Mouse (Mus musculus): ENCODE results near the gene Iqch. TPM values are rescaled to one million over a fixed set of nuclear protein-coding genes. Genes with fewer than 3 reads are reported as not detected.
A peak's percentile ranks its signal among the peaks of the same experiment; 100 is the strongest.

The Iqch gene
- polyA plus RNA-seq, 1 experiment from 2014 or later = 0.21 TPM

- Histone ChIP-seq H3K4me1 (replicated peaks; ENCODE audit: control insufficient read depth, insufficient read depth, low read length) (no peaks in the 10 kb centered on the region), H3K9ac (ENCODE audit: low read length) (no peak overlapping the region), H3K4me3 (ENCODE audit: low read length) (no peak overlapping the region), H3K9me3 (ENCODE audit: control insufficient read depth, low read length) (no peaks in the 10 kb centered on the region), H3K27me3 (ENCODE audit: control insufficient read depth, insufficient read depth, low read depth, low read length) (no peaks in the 10 kb centered on the region; the same call in 1 of the 2 replicates), H3K36me3 (ENCODE audit: control insufficient read depth, insufficient read depth, low read length) (no peaks in the 10 kb centered on the region), H3K4me2 (ENCODE audit: low read depth, low read length) (no peak overlapping the region), H3K27ac (ENCODE audit: low read length) (no peak overlapping the region)
- ATAC-seq (ENCODE audit: low read depth) = no peak
- 69% methylated on average over 8 of the region's 8 CpGs for WGBS
Observed at GRCm38 (mm10) chr9:63499912-63500311, 102.4 kb downstream of the Iqch start.

- H3K27ac ChIP-seq (ENCODE audit: low read length) = no peak overlapping the region
- WGBS = 82% methylated on average over 2 of the region's 2 CpGs
- no peak overlapping the region for H3K9ac ChIP-seq (ENCODE audit: low read length)
- H3K4me2 ChIP-seq (ENCODE audit: low read depth, low read length) = no peak overlapping the region
- H3K4me1 ChIP-seq (replicated peaks; ENCODE audit: control insufficient read depth, insufficient read depth, low read length) = no peaks in the 10 kb centered on the region
- no peaks in the 10 kb centered on the region; the same call in 1 of the 2 replicates for H3K27me3 ChIP-seq (ENCODE audit: control insufficient read depth, insufficient read depth, low read depth, low read length)
- no peak for ATAC-seq (ENCODE audit: low read depth)
- no peaks in the 10 kb centered on the region for H3K36me3 ChIP-seq (ENCODE audit: control insufficient read depth, insufficient read depth, low read length)
- H3K9me3 ChIP-seq (ENCODE audit: control insufficient read depth, low read length) = no peaks in the 10 kb centered on the region
- no peak overlapping the region for H3K4me3 ChIP-seq (ENCODE audit: low read length)
Observed at GRCm38 (mm10) chr9:63495786-63496185, 106.5 kb downstream of the Iqch start.

- WGBS = 92% methylated on average over 4 of the region's 4 CpGs
- Histone ChIP-seq H3K36me3 (ENCODE audit: control insufficient read depth, insufficient read depth, low read length) (no peaks in the 10 kb centered on the region), H3K9ac (ENCODE audit: low read length) (no peak overlapping the region), H3K27ac (ENCODE audit: low read length) (no peak overlapping the region), H3K27me3 (ENCODE audit: control insufficient read depth, insufficient read depth, low read depth, low read length) (no peaks in the 10 kb centered on the region; the same call in 1 of the 2 replicates), H3K4me1 (replicated peaks; ENCODE audit: control insufficient read depth, insufficient read depth, low read length) (no peaks in the 10 kb centered on the region), H3K9me3 (ENCODE audit: control insufficient read depth, low read length) (no peaks in the 10 kb centered on the region), H3K4me2 (ENCODE audit: low read depth, low read length) (no peak overlapping the region), H3K4me3 (ENCODE audit: low read length) (no peak overlapping the region)
- ATAC-seq (ENCODE audit: low read depth) = no peak
Observed at GRCm38 (mm10) chr9:63493746-63494145, 108.5 kb downstream of the Iqch start.

- no peaks in the 10 kb centered on the region; the same call in 1 of the 2 replicates for H3K27me3 ChIP-seq (ENCODE audit: control insufficient read depth, insufficient read depth, low read depth, low read length)
- H3K9ac ChIP-seq (ENCODE audit: low read length) = no peak overlapping the region
- no peaks in the 10 kb centered on the region for H3K36me3 ChIP-seq (ENCODE audit: control insufficient read depth, insufficient read depth, low read length)
- no peak overlapping the region for H3K4me2 ChIP-seq (ENCODE audit: low read depth, low read length)
- H3K4me3 ChIP-seq (ENCODE audit: low read length) = no peak overlapping the region
- H3K27ac ChIP-seq (ENCODE audit: low read length) = no peak overlapping the region
- WGBS = 30% methylated on average over 9 of the region's 9 CpGs
- H3K4me1 ChIP-seq (replicated peaks; ENCODE audit: control insufficient read depth, insufficient read depth, low read length) = no peaks in the 10 kb centered on the region
- H3K9me3 ChIP-seq (ENCODE audit: control insufficient read depth, low read length) = no peaks in the 10 kb centered on the region
- no peak for ATAC-seq (ENCODE audit: low read depth)
Observed at GRCm38 (mm10) chr9:63492291-63492690, 110.0 kb downstream of the Iqch start.

GRCm38 (mm10) chr9:63490521-63491307, 111.6 kb downstream of the Iqch start:
- Histone ChIP-seq H3K4me3 (ENCODE audit: low read length) (no peak overlapping the region), H3K4me1 (replicated peaks; ENCODE audit: control insufficient read depth, insufficient read depth, low read length) (no peaks in the 10 kb centered on the region), H3K27me3 (ENCODE audit: control insufficient read depth, insufficient read depth, low read depth, low read length) (no peaks in the 10 kb centered on the region), H3K9me3 (ENCODE audit: control insufficient read depth, low read length) (no peaks in the 10 kb centered on the region), H3K27ac (ENCODE audit: low read length) (no peak overlapping the region), H3K9ac (ENCODE audit: low read length) (no peak overlapping the region), H3K36me3 (ENCODE audit: control insufficient read depth, insufficient read depth, low read length) (no peaks in the 10 kb centered on the region), H3K4me2 (ENCODE audit: low read depth, low read length) (no peak overlapping the region)
- 75% methylated on average over 12 of the region's 12 CpGs for WGBS
- no peak for ATAC-seq (ENCODE audit: low read depth)

- H3K36me3 ChIP-seq (ENCODE audit: control insufficient read depth, insufficient read depth, low read length) = no peaks in the 10 kb centered on the region
- no peaks in the 10 kb centered on the region for H3K9me3 ChIP-seq (ENCODE audit: control insufficient read depth, low read length)
- no peak overlapping the region for H3K4me2 ChIP-seq (ENCODE audit: low read depth, low read length)
- H3K9ac ChIP-seq (ENCODE audit: low read length) = no peak overlapping the region
- no peak overlapping the region for H3K27ac ChIP-seq (ENCODE audit: low read length)
- no peaks in the 10 kb centered on the region for H3K4me1 ChIP-seq (replicated peaks; ENCODE audit: control insufficient read depth, insufficient read depth, low read length)
- H3K27me3 ChIP-seq (ENCODE audit: control insufficient read depth, insufficient read depth, low read depth, low read length) = no peaks in the 10 kb centered on the region
- ATAC-seq (ENCODE audit: low read depth) = no peak
- H3K4me3 ChIP-seq (ENCODE audit: low read length) = no peak overlapping the region
- WGBS = 58% methylated on average over 6 of the region's 6 CpGs
Observed at GRCm38 (mm10) chr9:63489156-63489555, 113.1 kb downstream of the Iqch start.

GRCm38 (mm10) chr9:63465561-63465960, 136.7 kb downstream of the Iqch start:
- no peak overlapping the region for H3K27ac ChIP-seq (ENCODE audit: low read length)
- 68% methylated on average over 3 of the region's 3 CpGs for WGBS
- no peaks in the 10 kb centered on the region for H3K4me1 ChIP-seq (replicated peaks; ENCODE audit: control insufficient read depth, insufficient read depth, low read length)
- no peak overlapping the region for H3K4me3 ChIP-seq (ENCODE audit: low read length)
- H3K4me2 ChIP-seq (ENCODE audit: low read depth, low read length) = no peak overlapping the region
- no peak overlapping the region for H3K9ac ChIP-seq (ENCODE audit: low read length)
- H3K27me3 ChIP-seq (ENCODE audit: control insufficient read depth, insufficient read depth, low read depth, low read length) = no peaks in the 10 kb centered on the region
- H3K36me3 ChIP-seq (ENCODE audit: control insufficient read depth, insufficient read depth, low read length) = no peaks in the 10 kb centered on the region
- no peaks in the 10 kb centered on the region for H3K9me3 ChIP-seq (ENCODE audit: control insufficient read depth, low read length)
- no peak for ATAC-seq (ENCODE audit: low read depth)

GRCm38 (mm10) chr9:63462296-63462695, 140.0 kb downstream of the Iqch start:
- Histone ChIP-seq H3K27ac (ENCODE audit: low read length) (no peak overlapping the region), H3K27me3 (ENCODE audit: control insufficient read depth, insufficient read depth, low read depth, low read length) (no peaks in the 10 kb centered on the region; the same call in none of the 2 replicates), H3K4me1 (replicated peaks; ENCODE audit: control insufficient read depth, insufficient read depth, low read length) (no peaks in the 10 kb centered on the region), H3K9me3 (ENCODE audit: control insufficient read depth, low read length) (no peaks in the 10 kb centered on the region), H3K4me2 (ENCODE audit: low read depth, low read length) (no peak overlapping the region), H3K36me3 (ENCODE audit: control insufficient read depth, insufficient read depth, low read length) (no peaks in the 10 kb centered on the region), H3K4me3 (ENCODE audit: low read length) (no peak overlapping the region), H3K9ac (ENCODE audit: low read length) (no peak overlapping the region)
- 41% methylated on average over 2 of the region's 2 CpGs for WGBS
- ATAC-seq (ENCODE audit: low read depth) = no peak; the same call in 1 of the 2 replicates

GRCm38 (mm10) chr9:63456401-63456800, 145.9 kb downstream of the Iqch start:
- peak; percentile 57; the same call in 1 of the 2 replicates for ATAC-seq (ENCODE audit: low read depth)
- Histone ChIP-seq H3K36me3 (ENCODE audit: control insufficient read depth, insufficient read depth, low read length) (no peaks in the 10 kb centered on the region), H3K9ac (ENCODE audit: low read length) (no peak overlapping the region), H3K27ac (ENCODE audit: low read length) (no peak overlapping the region), H3K27me3 (ENCODE audit: control insufficient read depth, insufficient read depth, low read depth, low read length) (no peaks in the 10 kb centered on the region; the same call in none of the 2 replicates), H3K4me3 (ENCODE audit: low read length) (no peak overlapping the region), H3K4me1 (replicated peaks; ENCODE audit: control insufficient read depth, insufficient read depth, low read length) (no peaks in the 10 kb centered on the region), H3K4me2 (ENCODE audit: low read depth, low read length) (no peak overlapping the region), H3K9me3 (ENCODE audit: control insufficient read depth, low read length) (no peaks in the 10 kb centered on the region)
